Mouse (Mus musculus) urinary bladder, postnatal 4 days (tissue): Measurements from ENCODE around the gene Fkbpl.
A peak's percentile ranks its signal among the peaks of the same experiment; 100 is the strongest.

Experiments used
- DNase-seq, 2 experiments: peaks; one replicate each; pipeline ENCODE4 v3.0.0; 2021 to 2022; ENCODE audit warnings: low spot score in 2 of 2

Gene Fkbpl

DNA sequence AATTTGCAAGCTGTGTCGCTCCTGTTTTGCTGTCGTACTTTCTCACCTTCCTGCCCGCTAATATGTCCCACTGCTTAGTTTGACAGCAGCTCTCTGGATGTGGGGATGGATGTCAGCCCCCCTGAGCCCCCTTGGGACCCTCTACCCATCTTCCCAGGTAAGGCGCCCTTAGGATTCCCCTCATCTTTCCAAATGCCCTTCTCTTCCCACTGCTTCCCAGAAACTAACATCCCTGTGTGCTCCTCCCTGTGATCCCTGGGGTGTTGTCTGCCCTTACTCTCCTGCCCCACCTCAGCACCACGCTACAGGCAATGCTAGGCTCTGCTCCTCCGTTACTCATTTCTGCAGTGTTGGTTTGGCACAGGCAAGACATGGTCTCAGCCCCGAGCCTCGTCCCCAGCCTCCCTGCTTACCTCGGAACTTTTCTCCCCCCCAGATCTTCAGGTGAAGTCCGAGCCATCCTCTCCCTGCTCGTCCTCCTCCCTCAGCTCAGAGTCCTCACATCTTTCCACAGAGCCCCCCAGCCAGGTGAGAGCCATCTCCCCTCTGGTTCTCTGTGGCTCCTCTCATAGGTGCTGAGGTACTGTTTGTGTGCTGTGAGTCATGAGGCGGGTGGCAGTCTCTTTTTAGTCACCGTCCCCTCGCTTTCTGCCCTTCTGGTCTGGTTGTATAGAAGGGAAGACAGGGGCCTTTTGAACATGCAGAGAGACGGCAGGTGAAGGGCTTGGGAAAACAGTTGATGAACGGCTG, 3.8 kb downstream of the Fkbpl start:
- DNase-seq: no peak

DNA sequence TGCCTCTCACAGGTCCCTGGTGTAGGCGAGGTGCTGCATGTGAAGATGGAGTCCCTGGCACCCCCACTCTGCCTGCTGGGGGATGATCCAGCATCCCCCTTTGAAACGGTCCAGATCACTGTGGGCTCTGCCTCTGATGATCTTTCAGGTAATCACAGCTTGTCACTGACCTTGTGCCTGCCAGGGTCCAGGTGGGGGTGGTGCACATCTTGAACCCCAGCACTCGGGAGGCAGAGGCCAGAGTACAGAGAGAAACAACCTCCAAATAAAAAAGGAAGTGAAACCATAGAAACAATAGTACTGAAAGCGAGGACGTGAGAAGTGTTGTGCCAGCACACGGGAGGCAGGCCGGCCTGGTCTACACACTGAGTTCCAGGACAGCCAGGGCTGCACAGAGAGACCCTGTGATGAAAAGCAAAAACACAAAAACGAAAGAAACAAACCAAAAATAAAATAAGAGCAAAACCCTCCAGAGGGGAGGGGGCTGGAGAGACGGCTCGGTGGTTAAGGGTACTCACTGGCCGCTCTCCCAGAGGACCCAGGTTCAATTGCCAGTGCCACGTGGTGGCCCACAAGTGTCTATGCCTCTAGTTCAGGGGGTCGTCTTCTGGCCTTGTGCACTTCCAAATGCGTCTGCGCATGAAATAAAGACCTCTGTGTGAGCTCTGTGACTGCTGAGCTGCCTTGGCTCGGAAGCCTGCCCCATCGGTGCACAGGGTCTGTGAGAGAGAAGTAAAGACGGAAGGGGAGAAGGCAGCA, 4.7 kb downstream of the Fkbpl start:
- DNase-seq: no peak

DNA sequence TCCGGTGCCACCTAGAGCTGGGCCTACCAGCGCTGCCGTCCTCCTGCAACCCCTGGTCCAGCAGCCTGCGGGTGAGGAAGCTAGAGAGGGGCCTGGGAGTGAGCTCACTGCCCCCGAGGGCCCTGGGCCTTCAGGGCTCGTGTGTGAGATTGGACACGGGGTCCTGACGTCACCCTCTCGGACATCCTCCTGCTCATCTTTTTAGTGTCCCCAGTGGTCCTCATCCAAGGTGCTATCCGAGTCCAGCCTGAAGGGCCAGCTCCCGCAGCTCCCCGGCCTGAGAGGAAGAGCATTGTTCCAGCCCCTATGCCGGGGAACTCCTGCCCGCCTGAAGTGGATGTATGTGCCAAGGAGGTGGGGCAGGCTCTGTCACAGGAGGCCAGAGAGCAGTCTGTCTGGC, 6.2 kb downstream of the Fkbpl start:
- DNase-seq: no peak

DNA sequence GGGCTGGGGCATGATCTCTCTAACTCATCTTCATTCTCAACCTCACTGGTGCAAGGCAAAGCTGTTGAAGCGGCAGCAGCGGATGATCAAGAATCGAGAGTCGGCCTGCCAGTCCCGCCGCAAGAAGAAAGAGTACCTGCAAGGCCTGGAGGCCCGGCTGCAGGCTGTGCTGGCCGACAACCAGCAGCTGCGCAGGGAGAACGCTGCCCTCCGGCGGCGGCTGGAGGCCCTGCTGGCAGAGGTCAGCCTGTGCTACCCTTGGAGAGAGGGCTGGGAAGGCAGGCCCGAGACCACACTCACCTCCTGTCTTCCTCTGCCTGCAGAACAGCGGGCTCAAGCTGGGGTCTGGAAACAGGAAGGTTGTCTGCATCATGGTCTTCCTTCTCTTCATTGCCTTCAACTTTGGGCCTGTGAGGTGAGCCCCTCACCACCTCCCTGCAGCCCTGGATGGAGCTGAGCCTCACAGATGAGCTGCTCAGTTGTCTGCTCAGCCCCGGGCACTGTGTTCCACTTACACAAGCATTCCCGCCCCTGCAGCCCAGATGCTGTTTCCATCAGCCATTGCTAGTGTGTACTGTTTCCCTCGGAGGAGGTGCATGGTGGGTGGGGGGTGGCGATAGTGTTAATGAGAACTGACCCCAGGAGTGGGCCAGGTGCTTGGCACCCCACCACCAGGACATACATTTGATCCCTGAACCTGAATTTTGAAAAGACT, 7.1 kb downstream of the Fkbpl start:
- DNase-seq: no peak

DNA sequence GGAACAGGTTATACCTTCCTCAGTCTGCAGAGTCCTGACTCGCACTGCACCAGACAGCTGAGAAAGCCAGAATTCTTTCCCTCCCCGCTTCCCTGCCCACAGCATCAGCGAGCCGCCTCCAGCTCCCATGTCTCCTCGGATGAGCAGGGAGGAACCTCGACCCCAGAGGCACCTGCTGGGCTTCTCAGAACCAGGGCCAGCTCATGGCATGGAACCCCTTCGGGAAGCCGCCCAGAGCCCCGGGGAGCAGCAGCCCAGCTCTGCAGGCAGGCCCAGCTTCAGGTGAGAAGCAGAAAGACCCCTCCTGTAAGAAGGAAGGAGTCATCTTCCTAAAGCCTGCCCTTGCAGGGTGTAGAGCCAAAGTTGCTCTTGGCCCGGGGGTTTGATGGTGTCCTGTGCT, 8.0 kb downstream of the Fkbpl start:
- no peak for DNase-seq

DNA sequence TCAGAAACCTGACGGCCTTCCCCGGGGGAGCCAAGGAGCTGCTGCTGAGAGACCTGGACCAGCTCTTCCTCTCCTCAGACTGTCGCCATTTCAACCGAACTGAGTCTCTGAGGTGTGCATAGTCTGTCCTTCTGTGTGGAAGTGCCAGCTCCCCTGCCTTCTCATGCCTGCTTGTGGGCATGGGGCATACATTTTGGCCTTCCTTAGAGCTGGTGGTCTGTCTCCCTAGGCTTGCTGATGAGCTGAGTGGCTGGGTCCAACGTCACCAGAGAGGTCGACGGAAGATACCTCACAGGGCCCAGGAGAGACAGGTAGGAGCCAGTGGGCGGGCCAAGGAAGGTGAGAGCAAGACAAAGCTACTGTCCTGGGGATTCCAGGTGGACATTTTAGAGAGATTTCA, 8.4 kb downstream of the Fkbpl start:
- no peak for DNase-seq

DNA sequence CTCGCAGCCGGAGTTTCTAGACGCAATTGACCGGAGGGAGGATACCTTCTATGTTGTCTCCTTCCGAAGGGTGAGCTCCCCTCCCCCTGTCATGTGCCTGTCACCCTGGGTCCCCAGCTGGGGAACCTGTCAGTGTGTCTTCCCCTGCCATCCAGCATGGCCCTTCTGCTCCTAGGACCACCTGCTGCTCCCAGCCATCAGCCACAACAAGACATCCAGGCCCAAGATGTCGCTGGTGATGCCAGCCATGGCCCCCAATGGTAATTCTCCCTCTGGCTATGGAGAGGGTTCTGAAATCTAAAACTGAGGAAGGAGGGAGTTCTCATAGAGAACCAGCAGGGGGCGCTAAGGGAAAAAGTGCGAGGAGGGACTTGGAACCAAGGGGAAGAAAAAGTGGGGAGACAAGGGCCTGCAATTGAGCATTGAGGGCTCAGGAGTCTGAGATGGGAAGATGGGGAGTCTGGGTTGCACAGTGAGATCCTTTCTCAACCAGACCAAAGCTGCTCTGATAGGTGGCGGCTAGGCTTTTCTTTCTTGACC, 9.3 kb downstream of the Fkbpl start:
- peak in 1 of 2 experiments; percentile 80 for DNase-seq

DNA sequence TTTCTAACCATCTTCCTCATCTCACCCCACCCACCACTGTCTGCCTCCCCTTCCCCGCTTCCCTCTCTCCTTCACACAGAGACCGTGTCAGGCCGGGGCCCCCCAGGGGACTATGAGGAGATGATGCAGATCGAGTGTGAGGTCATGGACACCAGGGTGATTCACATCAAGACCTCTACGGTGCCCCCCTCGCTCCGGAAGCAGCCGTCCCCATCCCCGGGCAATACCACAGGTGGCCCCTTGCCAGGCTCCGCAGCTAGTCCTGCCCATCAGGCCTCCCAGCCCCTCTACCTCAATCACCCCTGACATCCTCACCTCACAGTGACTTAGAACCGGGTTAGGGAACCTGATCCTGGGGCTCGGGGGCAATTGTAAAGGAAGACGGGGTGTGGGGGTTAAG, 9.8 kb downstream of the Fkbpl start:
- no peak for DNase-seq

DNA sequence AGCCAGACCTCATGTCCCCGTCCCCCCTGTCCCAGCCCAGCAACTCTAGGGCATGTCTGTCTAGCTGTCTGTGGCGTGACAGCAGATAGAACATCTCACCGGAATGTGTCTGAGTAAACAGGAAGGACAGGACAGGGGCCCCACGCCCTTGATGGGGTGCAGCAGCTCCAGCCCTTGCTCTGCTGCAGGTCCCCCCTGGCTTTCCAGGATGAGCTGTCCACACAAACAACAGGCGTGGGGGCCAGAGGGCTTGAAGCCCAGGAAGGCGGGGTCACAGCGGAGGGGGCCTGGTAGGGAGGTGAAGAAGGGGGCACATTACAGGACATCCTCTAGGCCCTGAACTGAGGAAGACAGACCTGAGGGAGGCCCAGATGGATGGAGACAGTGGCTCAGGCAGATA, 10.6 kb downstream of the Fkbpl start:
- DNase-seq: no peak

DNA sequence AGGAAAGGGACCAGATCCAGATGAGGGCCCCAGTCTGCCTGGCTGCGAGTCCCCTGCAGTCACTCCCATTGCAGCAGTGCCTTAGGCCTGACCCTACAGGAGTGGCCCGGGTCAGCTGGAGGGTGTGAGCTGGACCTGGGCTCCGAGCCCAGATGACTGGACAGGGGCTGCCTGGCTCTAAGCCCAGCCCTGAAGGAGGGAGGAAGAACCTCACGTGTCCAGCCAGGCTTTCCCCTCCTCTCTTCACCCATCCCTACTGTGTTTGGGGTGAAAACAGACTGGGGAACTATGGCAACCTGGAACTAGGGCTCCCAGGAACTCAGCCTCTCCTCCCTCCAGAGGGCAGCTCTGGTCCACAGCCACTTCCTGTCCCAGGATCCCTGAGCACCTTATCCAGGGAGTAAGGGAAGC, 11.0 kb downstream of the Fkbpl start:
- peak; percentile 89 to 90 for DNase-seq

DNA sequence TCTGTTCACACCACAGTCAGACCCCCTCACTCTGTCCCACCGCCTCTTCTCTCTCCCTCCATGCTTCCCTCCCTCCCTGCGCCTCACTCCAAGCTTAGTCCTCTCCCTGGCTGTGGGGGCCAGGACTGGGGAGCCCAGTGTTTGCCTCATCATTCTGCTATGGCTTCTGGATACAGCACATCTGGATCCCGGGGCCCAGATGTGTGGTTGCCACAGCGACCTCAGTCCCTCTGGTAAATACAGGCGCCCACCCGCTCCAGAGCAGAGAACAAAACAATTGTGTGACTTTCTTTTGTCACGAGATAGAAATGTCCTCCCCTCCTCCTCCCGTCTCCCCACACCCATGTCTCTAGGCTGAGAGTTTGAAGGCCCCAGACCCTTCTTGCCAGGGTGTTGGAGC, 12.1 kb downstream of the Fkbpl start:
- DNase-seq: no peak

DNA sequence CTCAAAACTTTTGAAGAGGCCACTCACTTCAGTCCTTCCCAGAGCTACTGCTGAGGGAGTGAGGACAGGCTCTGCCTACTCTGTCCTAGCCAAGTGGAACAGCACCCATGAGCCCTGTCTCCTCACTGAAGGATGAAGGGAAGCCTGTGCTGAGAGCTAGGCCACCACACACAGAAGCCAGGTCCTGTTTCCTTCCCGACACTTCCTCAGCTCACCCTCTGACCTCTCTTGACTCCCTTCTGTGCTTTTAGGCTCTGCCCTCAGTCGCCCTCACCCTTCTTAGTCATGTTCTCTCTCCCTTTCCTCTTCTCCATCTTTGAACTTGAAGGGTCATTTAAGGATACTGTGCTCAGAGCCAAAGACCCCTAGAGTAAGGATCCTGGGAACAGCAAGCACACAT, 12.7 kb downstream of the Fkbpl start:
- DNase-seq: no peak

DNA sequence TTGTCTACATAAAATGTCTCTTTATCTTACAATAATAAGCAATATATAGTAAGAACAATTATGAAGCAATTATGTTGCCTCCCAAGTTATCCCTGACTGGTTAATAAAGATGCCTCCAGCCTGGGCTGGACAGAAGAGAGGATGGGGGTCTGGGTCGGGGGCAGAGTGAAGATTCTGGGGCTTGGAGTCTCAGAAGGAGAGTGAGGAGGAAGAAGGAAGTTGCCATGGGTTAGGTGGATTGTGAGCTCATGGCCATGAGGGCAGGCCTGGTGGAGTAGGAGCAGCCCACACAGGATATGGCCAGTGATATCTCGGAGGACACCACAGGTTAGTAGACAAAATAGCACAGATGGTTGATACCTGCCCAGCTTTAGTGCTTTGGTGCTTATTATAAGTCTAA, 13.6 kb downstream of the Fkbpl start:
- DNase-seq: no peak

DNA sequence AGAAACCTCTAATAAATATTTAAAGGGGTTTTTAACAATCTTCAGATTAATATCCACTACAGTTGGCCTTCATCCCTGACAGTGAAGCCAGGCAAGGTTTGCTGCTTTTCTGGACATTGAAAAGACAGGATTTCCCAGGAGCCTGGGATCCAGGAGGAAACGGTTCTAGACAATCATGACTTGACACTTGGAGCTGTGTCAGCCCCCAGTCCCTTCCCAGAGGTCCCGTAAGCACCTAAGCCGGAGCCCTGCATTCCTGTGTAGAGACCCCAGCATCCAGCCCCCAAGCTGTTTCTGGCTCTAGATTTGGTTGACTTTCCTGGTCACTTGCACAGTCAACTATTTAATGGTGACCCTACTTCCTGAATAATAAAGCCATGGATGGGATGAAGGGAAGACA, 14.0 kb downstream of the Fkbpl start:
- DNase-seq: no peak

DNA sequence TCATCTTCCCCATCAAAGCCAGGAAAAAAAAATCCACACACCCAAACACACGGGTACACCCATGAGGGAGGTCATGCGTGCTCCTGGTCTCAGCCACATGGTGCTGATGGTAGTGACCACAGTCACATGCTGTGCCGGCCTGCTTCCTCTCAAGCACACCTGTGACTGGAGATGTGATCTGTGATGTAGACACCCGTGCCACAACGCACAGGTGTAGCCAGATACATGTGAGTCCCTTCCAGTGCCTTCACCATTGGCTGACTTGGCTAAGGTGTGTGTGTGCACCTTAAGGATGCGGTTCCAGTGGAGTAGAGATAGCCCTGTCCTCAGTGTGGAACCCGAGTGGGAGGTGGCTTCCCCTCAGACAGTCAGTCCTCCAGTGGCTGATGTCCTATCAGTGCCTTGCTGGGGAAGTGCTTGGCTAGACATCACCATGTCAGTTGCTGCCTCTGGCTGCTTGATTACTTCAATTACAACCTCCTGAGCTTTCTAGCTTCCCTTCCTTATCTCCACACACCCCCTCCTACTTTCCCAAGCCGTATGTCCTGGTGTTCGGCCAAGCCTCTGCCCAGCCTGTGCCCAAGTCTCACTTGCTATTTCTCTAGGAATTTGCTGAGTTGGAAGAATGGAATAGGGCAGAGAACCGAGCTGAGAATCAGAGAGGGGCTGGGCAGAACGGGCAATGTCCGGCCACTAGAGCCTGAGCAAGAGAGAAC, 14.8 kb downstream of the Fkbpl start:
- DNase-seq: no peak

DNA sequence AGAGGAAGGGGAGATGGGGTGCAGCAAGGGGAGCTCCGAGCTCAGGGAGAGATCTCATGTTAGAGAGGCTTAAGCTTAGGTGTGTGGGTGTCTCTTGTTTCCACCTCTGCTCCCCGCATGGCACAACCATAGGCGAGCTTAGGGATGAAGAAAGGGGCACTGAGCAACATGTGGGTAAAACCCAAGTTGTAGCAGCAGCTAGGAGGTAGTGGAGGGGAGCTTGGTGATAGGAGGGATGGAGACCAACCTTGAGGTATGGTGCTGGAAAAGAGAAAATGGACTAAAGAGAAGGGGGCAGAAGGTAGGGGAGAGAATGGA, 15.3 kb downstream of the Fkbpl start:
- no peak for DNase-seq

DNA sequence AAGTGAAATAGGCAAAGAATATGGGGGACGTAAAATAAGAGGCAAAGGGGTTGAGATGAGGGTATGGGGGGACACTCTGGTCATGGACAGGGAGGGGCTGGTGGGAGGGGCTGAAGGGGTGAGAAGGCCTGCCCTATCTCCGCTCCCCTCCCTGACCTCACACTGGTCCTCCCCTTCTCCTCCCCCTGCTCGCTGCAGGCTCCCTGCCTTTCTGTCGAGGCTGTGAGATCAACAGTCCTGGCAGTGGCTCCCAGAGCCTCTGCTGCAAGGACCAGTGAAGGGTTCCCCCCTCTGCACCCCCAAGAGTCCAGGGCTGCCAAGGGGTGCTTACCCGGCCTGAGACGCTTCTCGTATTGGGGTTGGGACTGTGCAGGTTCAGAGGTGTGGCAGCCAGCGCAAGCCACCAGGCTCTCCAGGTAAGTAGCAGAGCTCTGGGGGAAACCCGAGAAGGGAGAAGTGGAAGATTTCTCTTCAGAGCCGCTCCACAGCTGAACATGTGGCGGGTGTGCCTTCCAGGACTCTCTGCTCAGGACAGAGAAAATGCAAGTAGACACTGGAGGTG, 15.8 kb downstream of the Fkbpl start:
- no peak for DNase-seq

DNA sequence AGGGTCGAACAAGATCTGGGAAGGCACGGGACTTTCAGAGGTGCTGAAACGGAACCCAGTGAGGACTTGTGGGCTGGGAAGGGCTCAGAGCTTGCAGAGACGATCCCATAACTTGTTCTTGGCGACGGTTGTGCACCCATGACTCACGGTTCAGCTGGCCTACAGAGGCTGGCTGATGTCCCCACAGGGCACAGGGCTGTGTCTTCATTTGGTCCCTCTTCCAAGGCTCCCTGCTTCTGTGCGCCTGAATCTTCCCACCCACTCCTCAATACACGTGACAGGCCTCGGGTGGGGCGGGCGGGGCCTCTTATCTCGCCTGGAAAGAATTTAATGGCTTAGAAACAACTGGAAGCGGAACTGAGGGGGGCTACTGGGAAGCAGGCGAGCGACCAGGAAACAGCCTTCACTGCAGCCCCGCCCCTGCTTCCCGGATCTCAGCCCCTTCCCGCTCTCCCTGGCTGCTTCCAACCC, 16.6 kb downstream of the Fkbpl start:
- no peak for DNase-seq

DNA sequence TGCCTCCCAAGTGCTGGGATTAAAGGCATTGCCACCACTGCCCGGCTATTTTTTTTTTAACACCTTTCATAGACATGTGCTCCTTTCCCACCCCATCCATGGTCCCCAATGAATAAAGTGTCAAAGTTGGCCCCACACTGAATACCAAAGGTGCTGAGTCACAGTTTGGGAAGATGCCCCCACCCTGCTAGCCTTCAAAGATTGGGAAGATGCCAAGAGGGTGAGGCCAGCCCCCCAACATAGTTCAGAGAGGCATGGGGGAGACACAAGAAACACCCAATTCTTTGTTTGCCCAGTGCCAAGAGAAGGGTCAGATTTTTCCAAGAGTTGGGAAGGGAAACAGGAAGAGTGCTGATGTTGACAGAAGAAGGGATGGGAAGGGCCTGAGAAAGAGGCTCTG, 17.9 kb downstream of the Fkbpl start:
- DNase-seq: no peak

DNA sequence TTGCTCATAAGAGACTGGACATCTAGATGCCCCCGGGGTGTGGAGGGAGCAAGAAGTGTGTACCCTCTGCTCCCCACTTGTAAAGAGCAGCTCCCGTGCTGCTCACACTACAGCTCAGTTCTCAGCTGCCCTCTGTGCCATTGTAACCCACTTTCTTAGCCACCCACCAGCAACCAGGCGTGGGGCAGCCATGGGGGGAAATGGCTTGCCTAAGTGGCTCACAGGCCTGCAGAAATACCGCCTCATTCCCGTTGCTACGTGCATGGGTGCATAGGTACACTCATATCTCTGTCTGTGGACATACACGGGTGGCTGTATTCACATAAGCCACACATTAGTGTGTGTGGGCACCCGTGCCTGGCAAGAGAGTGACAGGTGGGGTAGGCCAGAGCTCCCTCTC, 18.4 kb downstream of the Fkbpl start:
- no peak for DNase-seq

DNA sequence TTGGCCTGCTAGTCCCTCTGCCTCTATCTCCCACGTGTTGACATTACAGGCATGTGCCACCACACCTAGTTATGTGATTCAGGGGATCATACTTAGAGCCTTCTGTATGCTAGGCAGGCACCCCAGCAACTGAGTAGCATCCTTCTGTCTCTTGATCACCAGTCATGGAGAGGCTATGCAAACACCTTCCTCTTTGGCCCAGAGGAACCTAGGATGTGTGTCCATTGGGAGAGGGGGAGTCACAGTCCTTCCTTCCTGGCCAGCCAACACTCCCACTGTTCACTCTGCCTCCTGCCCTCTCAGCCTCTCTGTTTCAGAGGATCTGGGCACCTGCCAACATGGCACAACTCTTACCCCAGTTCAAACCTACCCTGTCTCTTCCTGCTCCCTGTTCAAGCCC, 19.0 kb downstream of the Fkbpl start:
- DNase-seq: no peak

DNA sequence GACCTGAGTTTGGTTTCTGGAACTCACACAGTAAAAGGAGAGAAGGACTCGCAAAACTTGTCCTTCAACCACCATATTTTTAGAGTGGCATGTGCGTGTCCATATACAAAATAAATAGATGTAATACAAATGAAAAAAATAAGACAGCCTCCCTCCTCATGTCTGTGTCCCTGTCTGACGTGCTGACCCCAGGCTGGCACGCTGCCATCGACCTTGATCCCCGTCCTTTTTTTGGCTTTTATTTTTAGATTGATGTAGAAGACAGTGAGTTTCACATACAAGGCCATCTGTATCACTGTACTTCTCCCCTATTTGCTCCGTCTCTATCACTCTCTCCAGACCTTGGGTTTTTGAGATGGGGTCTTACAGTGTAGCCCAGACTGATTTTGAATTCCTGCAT, 19.9 kb downstream of the Fkbpl start:
- no peak for DNase-seq
